Mouse (Mus musculus): Measurements from ENCODE around the gene Galnt18.

DNA sequence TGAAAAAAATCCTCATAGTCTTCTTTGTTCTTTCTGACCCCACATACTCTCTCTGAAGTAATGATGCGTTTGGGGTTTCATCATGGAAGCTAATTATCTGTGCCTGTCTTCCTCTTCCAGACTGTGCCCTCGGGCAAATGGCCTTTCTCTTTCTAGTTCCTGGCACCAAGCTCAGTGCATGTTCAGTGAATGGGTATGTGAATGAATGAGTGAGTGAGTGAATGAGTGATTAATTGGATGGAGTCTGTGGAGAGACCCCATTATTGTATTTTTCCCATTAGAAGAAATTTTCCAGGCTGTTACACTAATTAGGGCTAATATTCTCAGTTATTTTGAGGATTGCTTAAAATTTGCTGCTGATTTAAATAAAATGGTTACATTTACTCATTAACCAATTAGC, 279.2 kb downstream of the Galnt18 start:
- no peak for TF ChIP-seq CTCF (IDR thresholded peaks at IDR 0.05; ENCODE audit: low read depth)
- no peak for TF ChIP-seq EP300 (IDR thresholded peaks at IDR 0.05; ENCODE audit: low read depth)
